Mouse (Mus musculus) mouse trophoblast stem cell (cell line): ENCODE results near the gene 9530068E07Rik.
"Not testable (repeated sequence)": the region's sequence is repeated elsewhere in the genome, so short reads cannot be mapped to it uniquely, and the experiment has no call there.

Source experiments
- in situ Hi-C, 2 experiments: fragments of 300-500 bp; cut with MseI, MboI; formaldehyde crosslinking; loops; 2 replicates in 1 of 2; 3 replicates in 1 of 2; pipeline ENCODE4 v1.15.1; 2025

9530068E07Rik gene

DNA sequence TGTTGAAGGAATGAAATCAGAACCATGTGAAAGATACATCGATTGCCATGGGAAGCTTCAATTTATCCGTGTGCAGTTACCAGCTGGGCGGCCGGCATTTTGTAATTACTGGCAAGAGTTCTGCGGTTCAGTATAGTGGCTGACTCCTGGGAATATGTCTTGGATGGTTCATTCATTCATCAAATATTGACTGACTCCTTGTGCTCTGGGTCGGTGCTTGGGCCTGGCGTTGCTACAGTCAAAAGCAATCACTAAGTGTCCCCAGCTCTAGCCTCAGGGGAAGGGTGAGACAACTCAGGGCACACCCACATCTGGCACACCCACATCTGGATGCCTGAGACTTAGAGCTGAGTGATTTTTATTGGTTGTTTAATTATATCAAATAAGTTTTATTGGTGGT is 22.4 kb upstream of the 9530068E07Rik start:
- in situ Hi-C loops: no loop called here

GRCm38 (mm10) chr11:52374340-52374739 is 21.9 kb upstream of the 9530068E07Rik start:
- in situ Hi-C loops: no loop called here

GRCm38 (mm10) chr11:52377579-52377978 is 18.6 kb upstream of the 9530068E07Rik start:
- in situ Hi-C loops: no loop called here

DNA sequence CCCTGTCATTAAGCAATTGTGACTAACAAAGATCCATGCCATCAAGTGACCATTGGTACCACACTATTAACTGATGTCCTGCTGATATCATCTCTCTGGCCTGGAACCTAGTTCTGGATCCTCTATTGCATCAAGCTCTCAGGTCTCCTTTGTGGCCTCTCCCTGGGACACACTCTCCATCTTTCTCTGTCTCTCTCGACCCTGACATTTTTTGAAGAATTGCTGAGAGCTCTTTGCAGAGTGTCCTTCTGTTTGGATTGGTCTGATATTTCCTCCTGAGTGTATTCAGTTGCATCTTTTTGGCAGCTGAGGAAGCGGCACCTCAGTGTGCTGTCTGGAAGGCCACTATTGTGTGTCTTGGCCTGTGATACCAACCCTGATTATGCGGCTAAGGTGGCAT is 17.0 kb upstream of the 9530068E07Rik start:
- in situ Hi-C loops: no loop called here

GRCm38 (mm10) chr11:52383741-52384140 is 12.5 kb upstream of the 9530068E07Rik start:
- in situ Hi-C loops: no loop called here

- in situ Hi-C loops: no loop called here
Observed at GRCm38 (mm10) chr11:52384667-52385066, 11.6 kb upstream of the 9530068E07Rik start.

DNA sequence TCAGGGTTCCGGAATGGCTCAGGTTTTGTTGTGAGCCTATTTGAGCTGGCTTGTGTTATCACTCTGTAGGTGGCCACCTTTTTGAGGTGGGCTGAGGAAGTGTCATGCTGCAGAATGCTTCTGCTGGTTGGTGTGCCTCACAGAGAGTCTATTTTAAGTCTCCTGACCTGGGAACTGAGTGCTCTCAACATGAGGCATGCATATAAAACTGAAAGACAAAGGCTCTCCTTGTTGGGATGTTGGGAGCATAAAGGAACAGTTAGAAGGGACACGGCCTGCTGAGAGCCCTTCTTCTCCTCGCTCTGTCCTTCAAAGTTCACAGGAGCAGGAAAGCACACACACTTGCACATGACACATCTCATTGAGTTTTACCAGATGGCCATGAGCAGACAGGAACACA is 9.3 kb upstream of the 9530068E07Rik start:
- in situ Hi-C loops: no loop called here

DNA sequence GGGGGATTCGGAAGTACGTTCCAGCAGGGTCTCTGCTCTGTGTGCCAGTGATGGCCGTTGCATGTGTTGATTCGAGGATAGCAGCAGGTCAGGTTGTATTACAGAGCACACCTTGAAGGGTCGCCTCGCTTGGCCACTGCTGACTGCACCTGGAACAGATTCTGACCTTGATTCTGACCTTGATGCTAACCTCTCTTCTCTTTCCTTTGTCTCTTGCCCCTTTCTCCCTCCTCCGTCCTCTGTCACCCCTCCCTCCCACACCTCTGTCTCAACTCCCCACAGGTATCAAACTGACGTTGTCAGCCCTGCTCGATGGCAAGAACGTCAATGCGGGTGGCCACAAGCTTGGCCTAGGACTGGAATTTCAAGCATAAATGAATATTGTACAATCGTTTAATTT is 8.1 kb upstream of the 9530068E07Rik start:
- in situ Hi-C loops: no loop called here

DNA sequence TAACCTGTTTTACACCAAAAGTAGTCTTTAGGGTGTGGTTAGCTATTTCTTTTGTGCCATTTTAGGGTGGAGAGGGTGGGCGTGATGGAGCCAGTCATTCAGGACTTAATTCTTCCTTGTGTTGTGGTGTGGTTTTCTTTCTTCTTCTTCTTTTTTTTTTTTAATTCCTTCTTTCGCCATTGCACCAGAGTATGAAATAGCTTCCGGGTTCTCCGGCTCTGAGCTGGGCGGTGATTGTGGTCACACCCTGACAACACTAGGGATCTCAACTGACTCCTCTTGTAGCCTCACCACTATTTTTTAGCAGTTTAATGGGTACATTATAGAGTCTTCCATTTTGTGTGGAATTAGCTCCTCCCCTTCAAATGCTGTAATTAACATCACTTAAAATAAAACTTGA is 7.2 kb upstream of the 9530068E07Rik start:
- in situ Hi-C loops: not testable (repeated sequence)

GRCm38 (mm10) chr11:52389933-52390332 is 6.3 kb upstream of the 9530068E07Rik start:
- in situ Hi-C loops: no loop called here

GRCm38 (mm10) chr11:52394494-52394893 is 1.7 kb upstream of the 9530068E07Rik start:
- in situ Hi-C loops: no loop called here

- in situ Hi-C loops: no loop called here
Observed at GRCm38 (mm10) chr11:52395343-52395742, 885 bp upstream of the 9530068E07Rik start.

- in situ Hi-C loops: no loop called here
Observed at GRCm38 (mm10) chr11:52396597-52397188, 465 bp downstream of the 9530068E07Rik start.

DNA sequence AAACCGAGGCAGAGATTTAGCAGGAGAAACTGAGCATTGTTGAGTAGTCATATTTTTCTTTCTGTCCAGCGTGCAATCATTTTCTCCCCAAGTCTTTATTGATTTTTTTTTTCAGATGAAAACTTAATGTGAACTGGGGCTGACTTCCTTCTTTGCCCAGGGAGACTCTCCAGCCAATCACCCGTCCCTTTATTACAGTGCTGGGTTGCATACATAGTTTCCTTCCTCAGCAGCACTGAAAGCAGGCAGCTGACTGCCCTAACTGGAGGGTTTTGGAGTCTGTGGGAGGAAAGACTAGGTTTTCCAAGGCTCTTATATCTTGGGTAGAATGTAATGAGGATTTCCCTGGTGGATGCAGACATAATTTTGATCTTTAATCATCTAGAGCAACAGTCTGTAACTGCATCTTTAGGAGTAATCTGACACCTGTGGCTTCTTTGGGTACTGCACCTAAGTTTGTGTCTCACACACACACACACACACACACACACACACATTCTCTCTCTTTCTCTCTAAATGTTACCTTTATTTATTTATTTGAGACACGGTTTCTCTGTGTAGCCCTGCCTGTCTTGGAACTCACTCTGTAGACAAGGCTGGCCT is 1.3 kb downstream of the 9530068E07Rik start:
- in situ Hi-C loops: no loop called here

DNA sequence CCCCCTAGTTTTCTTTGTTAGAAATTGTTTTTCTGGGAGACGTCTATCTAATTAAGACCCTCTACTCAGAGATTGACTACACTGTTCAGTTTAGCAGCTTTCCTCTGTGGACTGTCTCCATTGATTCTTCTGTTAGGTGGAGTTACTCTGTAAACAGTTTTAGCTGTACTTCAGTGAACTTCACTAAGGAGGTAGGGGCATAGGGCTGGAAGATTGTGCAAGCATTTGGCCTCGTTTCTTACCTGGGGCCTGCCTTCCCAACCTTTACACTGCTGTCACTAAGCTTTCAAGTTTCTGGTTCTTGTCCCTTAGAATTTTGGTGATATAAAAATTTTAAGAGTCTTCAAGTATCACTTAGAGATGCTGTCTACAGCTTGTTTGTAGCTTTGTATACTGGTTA is 5.2 kb downstream of the 9530068E07Rik start:
- in situ Hi-C loops: no loop called here

- in situ Hi-C loops: no loop called here
Observed at GRCm38 (mm10) chr11:52402566-52402965, 6.3 kb downstream of the 9530068E07Rik start.

GRCm38 (mm10) chr11:52404209-52404608 is 8.0 kb downstream of the 9530068E07Rik start:
- in situ Hi-C loops: no loop called here

- in situ Hi-C loops: no loop called here
Observed at GRCm38 (mm10) chr11:52405196-52405688, 9.0 kb downstream of the 9530068E07Rik start.

DNA sequence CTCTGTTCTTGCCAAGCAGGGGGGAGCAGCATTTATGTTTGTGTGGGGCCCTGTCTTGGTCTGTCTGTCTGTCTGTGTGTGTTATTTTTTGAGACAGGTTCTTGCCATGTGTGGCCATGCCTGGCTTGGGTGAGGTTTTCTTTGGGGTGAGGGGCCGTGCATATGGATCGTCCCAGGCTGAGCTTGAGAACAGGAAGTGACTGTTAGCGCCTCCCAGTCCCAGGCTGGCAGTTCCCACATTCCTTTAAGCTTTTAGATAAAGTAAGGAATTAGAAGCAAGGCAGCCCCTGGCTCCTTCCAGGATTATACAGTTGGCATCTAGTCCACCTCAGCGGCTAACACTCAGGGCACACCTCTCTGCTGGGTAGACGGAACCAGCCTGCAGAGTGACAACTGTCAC is 13.1 kb downstream of the 9530068E07Rik start:
- in situ Hi-C loops: no loop called here

DNA sequence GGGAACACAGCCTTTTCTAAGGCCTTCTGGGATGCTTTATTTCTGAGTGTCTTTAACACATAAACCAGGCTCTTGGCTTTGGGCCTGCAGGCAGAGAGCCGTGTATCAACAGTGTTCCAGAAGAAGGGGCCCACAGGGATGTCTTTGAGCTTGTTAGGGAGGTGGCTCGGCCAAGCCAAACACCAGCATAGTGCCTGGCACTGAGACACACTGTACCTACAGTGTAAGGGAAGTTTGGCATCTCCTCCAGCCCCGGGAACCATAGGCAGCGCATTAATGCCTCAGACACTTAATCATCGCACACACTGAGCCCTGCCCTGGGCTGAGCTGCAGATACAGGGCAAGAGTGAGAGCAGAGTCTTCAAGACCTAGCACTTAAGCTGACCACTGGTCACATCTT is 22.1 kb downstream of the 9530068E07Rik start:
- in situ Hi-C loops: loop anchor here in 1 of 2 experiments (10.0 kb wide), 1 partner anchor 826 kb away; no protein-coding TSS in a partner anchor

DNA sequence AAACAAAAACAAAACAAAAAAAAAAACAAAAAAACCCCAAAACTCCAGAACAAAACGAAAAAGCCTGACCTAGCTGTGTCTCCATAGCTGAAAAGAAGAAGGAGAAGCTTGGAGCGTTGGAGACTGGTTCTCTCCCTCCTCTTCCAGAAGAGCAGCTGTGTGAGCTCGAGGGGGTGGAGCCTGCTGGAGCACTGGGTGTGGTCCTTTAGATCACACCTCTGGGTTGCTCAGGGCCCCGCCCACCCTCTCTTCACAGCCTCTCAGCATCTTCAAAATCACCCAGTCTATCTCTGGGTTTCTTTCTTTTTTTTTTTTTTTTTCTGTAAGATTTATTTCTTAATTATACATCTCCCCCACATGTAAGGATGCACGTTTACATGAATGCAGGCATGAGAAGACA is 23.0 kb downstream of the 9530068E07Rik start:
- in situ Hi-C loops: loop anchor here in 1 of 2 experiments (10.0 kb wide), 1 partner anchor 826 kb away; no protein-coding TSS in a partner anchor

GRCm38 (mm10) chr11:52419861-52420260 is 23.6 kb downstream of the 9530068E07Rik start:
- in situ Hi-C loops: loop anchor here (10.0 kb wide), 5 partner anchors 95 to 835 kb away; partner anchors contain the start of gene Fstl4 (in 1 of the 2)
